Mouse (Mus musculus): ENCODE measurements at regions not wholly inside any gene's neighbourhood (a gene's known extent, or its start where the extent isn't known, plus 50 kb on each side); places are given as distances from the start of the nearest gene placed in this dataset.
A peak's percentile ranks its signal among the peaks of the same experiment; 100 is the strongest.

DNA sequence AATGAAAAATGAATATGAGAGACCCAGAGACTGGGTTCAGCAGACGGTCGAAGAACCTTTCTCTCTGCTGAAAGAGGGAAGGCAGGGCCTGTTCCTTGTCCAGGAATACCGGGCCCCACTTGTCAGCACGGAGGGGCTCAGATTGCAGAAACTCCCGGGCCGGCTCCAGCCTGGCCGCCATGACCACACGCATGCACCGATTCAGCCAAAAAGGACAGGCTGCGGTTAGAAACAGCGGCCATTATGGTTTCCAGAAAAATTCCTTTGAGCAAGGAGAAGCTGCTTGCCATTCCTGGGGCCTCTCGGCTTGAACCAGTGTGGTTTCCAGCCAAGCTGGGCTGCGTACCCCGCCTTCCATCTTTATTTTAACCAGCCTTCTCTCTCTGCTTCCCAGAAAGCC is 64.7 kb upstream of the Tnrc6c start:
- Histone ChIP-seq H3K9me3 (replicated peaks) (no peaks in the 10 kb centered on the region), H3K9ac (no peak overlapping the region), H3K4me1 (replicated peaks) (peaks cover 10% of the 10 kb centered on the region; the same call in 1 of the 2 replicates), H3K27ac (peak overlapping the region; percentile 20), H3K27me3 (0 out of 2 replicates have a peak, but pooled peaks cover 2% of the 10 kb centered on the region), H3K36me3 (no peaks in the 10 kb centered on the region), H3K4me3 (no peak overlapping the region), H3K4me2 (peak overlapping the region; percentile 28; the same call in 1 of the 2 replicates)
- no peak for ATAC-seq (replicated peaks; ENCODE audit: insufficient number of reproducible peaks, insufficient read depth, low FRiP score, low read depth)
- 42% methylated on average over 14 of the region's 14 CpGs for WGBS

- 50% methylated on average over 3 of the region's 3 CpGs for WGBS
- H3K36me3 ChIP-seq, result no peaks in the 10 kb centered on the region
Observed at GRCm38 (mm10) chr11:117592570-117592969, 61.5 kb upstream of the Tnrc6c start.

DNA sequence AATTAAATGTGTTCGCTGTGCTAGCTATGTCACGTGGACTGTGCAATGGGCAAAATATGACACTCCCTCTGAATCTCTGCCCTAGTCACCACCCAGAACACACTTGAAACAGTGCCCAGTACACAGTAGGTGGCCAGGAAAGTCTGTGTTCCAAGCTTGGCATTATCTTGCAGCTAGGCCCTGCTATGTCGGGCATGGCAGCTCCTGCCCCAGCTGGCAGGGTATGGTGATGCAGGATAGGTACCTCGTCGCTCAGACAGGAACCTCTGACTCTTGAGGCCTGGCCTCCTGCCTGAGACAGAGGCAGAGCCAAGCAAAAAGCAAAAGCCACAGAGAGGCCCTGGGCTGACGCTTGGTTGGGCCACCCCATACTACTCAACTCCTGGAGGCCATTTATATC is 57.9 kb upstream of the Tnrc6c start:
- no peak overlapping the region for H3K9ac ChIP-seq
- no peak overlapping the region for H3K4me3 ChIP-seq
- H3K27ac ChIP-seq, result no peak overlapping the region
- WGBS, result 64% methylated on average over 6 of the region's 6 CpGs
- no peaks in the 10 kb centered on the region for H3K9me3 ChIP-seq (replicated peaks)
- H3K27me3 ChIP-seq, result peaks cover 31% of the 10 kb centered on the region
- ATAC-seq (replicated peaks; ENCODE audit: insufficient number of reproducible peaks, insufficient read depth, low FRiP score, low read depth), result 0 out of 2 replicates have a peak, but pooled peaks have one; percentile 9
- no peak overlapping the region for H3K4me2 ChIP-seq
- H3K4me1 ChIP-seq (replicated peaks), result peaks cover 20% of the 10 kb centered on the region
- no peaks in the 10 kb centered on the region for H3K36me3 ChIP-seq

More at GRCm38 (mm10) chr11:117592570-117592969, 61.5 kb upstream of the Tnrc6c start:
- Histone ChIP-seq H3K9ac (no peak overlapping the region), H3K9me3 (replicated peaks) (no peaks in the 10 kb centered on the region), H3K4me3 (no peak overlapping the region), H3K27me3 (peaks cover 14% of the 10 kb centered on the region), H3K4me1 (replicated peaks) (peaks cover 10% of the 10 kb centered on the region; the same call in 1 of the 2 replicates), H3K4me2 (no peak overlapping the region), H3K27ac (no peak overlapping the region)
- ATAC-seq (replicated peaks; ENCODE audit: insufficient number of reproducible peaks, insufficient read depth, low FRiP score, low read depth), result no peak

DNA sequence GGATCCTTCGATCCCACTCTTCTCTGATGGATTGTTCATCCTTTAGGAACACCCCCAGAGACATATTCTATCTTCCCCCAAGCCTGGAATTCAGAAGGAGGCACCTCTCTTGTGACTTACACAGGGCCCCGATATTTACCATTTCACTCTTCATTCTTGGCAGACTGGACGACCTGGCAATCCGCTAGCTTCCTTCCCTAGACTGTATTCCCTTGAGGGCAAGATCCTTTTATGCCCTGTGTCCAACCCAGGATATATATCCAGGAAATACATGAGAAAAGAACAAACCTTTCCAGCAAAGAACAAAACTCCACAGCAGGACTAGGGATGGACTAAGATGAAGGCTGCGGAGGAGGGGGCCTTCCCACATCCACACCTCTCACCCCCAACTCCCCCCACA is 56.3 kb upstream of the Tnrc6c start:
- no peaks in the 10 kb centered on the region for H3K36me3 ChIP-seq
- no peak overlapping the region for H3K9ac ChIP-seq

GRCm38 (mm10) chr11:117598170-117598583 is 55.9 kb upstream of the Tnrc6c start:
- Histone ChIP-seq H3K9ac (no peak overlapping the region), H3K4me2 (no peak overlapping the region), H3K27me3 (peaks cover 40% of the 10 kb centered on the region), H3K4me3 (peak overlapping the region; percentile 49; the same call in 1 of the 2 replicates), H3K36me3 (no peaks in the 10 kb centered on the region), H3K27ac (no peak overlapping the region), H3K4me1 (replicated peaks) (peaks cover 20% of the 10 kb centered on the region), H3K9me3 (replicated peaks) (no peaks in the 10 kb centered on the region)
- ATAC-seq (replicated peaks; ENCODE audit: insufficient number of reproducible peaks, insufficient read depth, low FRiP score, low read depth), result no peak
- 13% methylated on average over 6 of the region's 6 CpGs for WGBS

More for the DNA sequence above, 56.3 kb upstream of the Tnrc6c start:
- WGBS, result 51% methylated on average over 5 of the region's 5 CpGs
- H3K4me3 ChIP-seq, result no peak overlapping the region
- peaks cover 40% of the 10 kb centered on the region for H3K27me3 ChIP-seq
- H3K4me1 ChIP-seq (replicated peaks), result peaks cover 20% of the 10 kb centered on the region
- no peak overlapping the region for H3K27ac ChIP-seq
- H3K9me3 ChIP-seq (replicated peaks), result no peaks in the 10 kb centered on the region
- ATAC-seq (replicated peaks; ENCODE audit: insufficient number of reproducible peaks, insufficient read depth, low FRiP score, low read depth), result no peak
- H3K4me2 ChIP-seq, result no peak overlapping the region

DNA sequence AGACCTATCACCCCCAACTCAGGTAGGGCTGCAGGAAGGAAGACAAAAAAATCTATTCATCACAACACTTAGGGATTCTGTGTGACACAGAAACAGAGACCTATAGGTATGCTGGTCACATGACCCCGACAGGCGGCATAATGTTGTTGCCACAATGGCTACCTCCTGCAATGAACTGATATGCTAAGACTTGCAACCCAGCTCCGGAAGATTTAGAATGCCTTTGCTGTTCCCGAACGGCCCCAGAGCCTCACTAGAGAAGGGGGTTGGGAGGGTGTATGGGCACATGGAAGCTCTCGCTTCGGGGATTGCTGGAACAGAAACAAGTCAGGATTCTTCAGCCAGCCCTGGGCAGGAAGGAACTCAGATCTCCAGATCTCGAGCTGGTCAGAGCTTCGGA is 55.5 kb upstream of the Tnrc6c start:
- no peaks in the 10 kb centered on the region for H3K9me3 ChIP-seq (replicated peaks)
- ATAC-seq (replicated peaks; ENCODE audit: insufficient number of reproducible peaks, insufficient read depth, low FRiP score, low read depth), result no peak
- H3K36me3 ChIP-seq, result no peaks in the 10 kb centered on the region
- H3K4me1 ChIP-seq (replicated peaks), result peaks cover 20% of the 10 kb centered on the region
- peak overlapping the region; percentile 72 for H3K4me2 ChIP-seq
- no peak overlapping the region for H3K27ac ChIP-seq
- peak overlapping the region; percentile 49 for H3K4me3 ChIP-seq
- H3K27me3 ChIP-seq, result peaks cover 40% of the 10 kb centered on the region
- H3K9ac ChIP-seq, result peak overlapping the region; percentile 38
- 4% methylated on average over 9 of the region's 9 CpGs for WGBS

DNA sequence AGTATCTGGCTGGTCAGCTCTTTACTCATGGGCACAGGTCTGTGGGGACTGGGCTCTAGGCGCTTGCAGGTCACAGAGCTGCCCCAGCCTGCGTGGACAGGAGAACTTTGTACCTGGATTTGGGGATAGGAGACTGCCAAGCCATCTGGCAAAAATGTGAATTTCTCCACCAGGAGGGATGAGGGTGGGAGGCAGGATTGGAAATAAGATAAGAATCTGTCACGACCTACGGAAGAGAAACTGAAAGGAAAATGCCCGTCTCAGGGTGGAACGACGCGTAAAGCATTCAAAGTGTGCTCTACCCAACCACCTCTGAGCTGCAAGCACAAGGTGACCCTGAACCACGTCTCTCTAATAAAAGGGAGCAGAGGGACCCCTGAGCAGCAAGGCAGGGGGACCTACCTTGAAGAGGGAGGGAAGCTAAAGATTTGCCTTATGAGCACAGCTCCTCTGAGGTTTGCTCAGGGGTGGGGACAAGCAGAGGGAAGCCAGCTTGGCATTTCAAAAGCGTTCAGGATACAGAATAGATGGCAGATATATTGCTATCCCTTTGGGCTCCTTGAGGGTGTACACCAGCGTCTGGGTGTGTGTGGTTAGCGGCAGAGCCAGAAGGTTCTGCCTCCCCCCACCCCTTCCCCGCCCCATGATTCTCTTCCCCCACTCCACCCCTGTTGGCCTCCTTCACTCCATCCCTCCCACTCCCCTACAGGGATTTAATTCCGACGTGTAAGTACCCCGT is 54.9 kb upstream of the Tnrc6c start:
- no peaks in the 10 kb centered on the region for H3K9me3 ChIP-seq (replicated peaks)
- 6% methylated on average over 16 of the region's 16 CpGs for WGBS
- peak overlapping the region; percentile 72 for H3K4me2 ChIP-seq
- peak overlapping the region; percentile 49 for H3K4me3 ChIP-seq
- peaks cover 20% of the 10 kb centered on the region for H3K4me1 ChIP-seq (replicated peaks)
- H3K36me3 ChIP-seq, result no peaks in the 10 kb centered on the region
- ATAC-seq (replicated peaks; ENCODE audit: insufficient number of reproducible peaks, insufficient read depth, low FRiP score, low read depth), result no peak
- peak overlapping the region; percentile 38 for H3K9ac ChIP-seq
- no peak overlapping the region for H3K27ac ChIP-seq
- peaks cover 46% of the 10 kb centered on the region for H3K27me3 ChIP-seq

- Histone ChIP-seq H3K9ac (no peak overlapping the region), H3K36me3 (no peaks in the 10 kb centered on the region), H3K27me3 (peaks cover 51% of the 10 kb centered on the region), H3K4me2 (peak overlapping the region; percentile 72), H3K4me1 (replicated peaks) (peaks cover 20% of the 10 kb centered on the region), H3K4me3 (peak overlapping the region; percentile 49), H3K9me3 (replicated peaks) (no peaks in the 10 kb centered on the region), H3K27ac (no peak overlapping the region)
- 20% methylated on average over 14 of the region's 14 CpGs for WGBS
- no peak for ATAC-seq (replicated peaks; ENCODE audit: insufficient number of reproducible peaks, insufficient read depth, low FRiP score, low read depth)
Observed at GRCm38 (mm10) chr11:117599788-117600263, 54.3 kb upstream of the Tnrc6c start.

DNA sequence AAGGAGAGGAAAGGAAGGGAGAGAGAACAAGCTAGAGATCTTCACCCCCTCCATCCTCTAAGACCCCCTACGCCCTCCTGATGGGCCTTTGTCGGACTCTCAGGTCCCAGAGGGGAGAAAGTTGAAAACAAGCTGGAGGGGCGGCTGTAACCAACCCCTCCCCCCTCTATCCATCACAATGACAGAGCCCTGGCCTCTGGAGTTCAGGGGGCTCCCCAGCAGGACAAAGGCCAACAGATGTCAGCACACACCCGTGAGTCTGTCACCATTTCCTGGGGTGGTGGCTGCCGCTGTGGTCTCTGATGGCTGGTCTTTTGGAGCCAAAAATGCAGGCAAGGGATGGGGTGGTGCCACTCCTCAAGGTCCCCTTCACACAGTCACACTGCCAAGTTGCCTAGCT is 52.9 kb upstream of the Tnrc6c start:
- WGBS, result 30% methylated on average over 5 of the region's 5 CpGs
- H3K9me3 ChIP-seq (replicated peaks), result no peaks in the 10 kb centered on the region
- H3K4me3 ChIP-seq, result no peak overlapping the region
- no peak for ATAC-seq (replicated peaks; ENCODE audit: insufficient number of reproducible peaks, insufficient read depth, low FRiP score, low read depth)
- H3K27ac ChIP-seq, result no peak overlapping the region
- H3K9ac ChIP-seq, result no peak overlapping the region
- H3K4me2 ChIP-seq, result no peak overlapping the region
- no peaks in the 10 kb centered on the region for H3K36me3 ChIP-seq
- H3K27me3 ChIP-seq, result peaks cover 50% of the 10 kb centered on the region
- peaks cover 24% of the 10 kb centered on the region for H3K4me1 ChIP-seq (replicated peaks)

DNA sequence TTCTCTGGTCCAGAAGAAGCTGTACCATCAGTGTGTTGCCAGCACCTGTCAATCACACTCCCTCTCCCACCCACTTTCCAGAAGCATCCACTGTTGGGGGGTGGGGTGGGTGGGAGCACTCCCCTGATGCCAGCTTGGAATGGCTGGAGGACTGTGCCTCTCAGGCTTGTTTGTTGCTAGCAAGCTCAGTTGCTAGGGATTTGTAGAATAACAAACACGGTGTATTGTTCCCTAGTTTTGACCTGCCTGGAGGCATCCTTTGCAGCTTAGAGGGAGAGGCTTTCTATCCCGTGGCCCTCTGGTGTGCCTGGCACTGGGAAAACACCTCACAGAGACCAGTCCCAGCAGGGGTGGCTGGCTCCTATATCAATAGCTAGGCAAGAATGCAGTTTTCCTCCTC is 50.1 kb upstream of the Tnrc6c start:
- peaks cover 19% of the 10 kb centered on the region for H3K4me1 ChIP-seq (replicated peaks)
- H3K9me3 ChIP-seq (replicated peaks), result no peaks in the 10 kb centered on the region
- H3K4me3 ChIP-seq, result no peak overlapping the region
- no peak for ATAC-seq (replicated peaks; ENCODE audit: insufficient number of reproducible peaks, insufficient read depth, low FRiP score, low read depth)
- no peak overlapping the region for H3K4me2 ChIP-seq
- no peaks in the 10 kb centered on the region for H3K36me3 ChIP-seq
- H3K27me3 ChIP-seq, result peaks cover 34% of the 10 kb centered on the region
- no peak overlapping the region for H3K27ac ChIP-seq
- no peak overlapping the region for H3K9ac ChIP-seq
- WGBS, result 32% methylated on average over 2 of the region's 2 CpGs

Data from heart, embryonic 15.5 days (tissue).